Mouse (Mus musculus) hindbrain, embryonic 14.5 days (tissue): ENCODE data around the gene Flot1. TPM values are rescaled to one million over a fixed set of nuclear protein-coding genes. Genes with fewer than 3 reads are reported as not detected.

ENCODE experiments used
- ATAC-seq: fragments of 200-750 bp; cut with Nextera tagmentation; 2 replicates; pipeline ENCODE4 v1.8.0; 2017; ENCODE audit warnings: moderate number of reproducible peaks, mild to moderate bottlenecking, moderate TSS enrichment, moderate library complexity; ENCODE audit not compliant: low FRiP score
- DNase-seq: peaks from one replicate; pipeline ENCODE4 v3.0.0-alpha.2; 2015; ENCODE audit warnings: low spot score
- H3K27ac ChIP-seq: fragments of 300-500 bp; sonication (generic); 2 replicates; pipeline ENCODE4 v1.5.1; 2014; ENCODE audit warnings: mild to moderate bottlenecking, moderate library complexity
- H3K27me3 ChIP-seq: fragments of 300-500 bp; sonication (generic); 2 replicates; pipeline ENCODE4 v1.6.1; 2014; ENCODE audit warnings: mild to moderate bottlenecking, low read length, mixed read lengths; ENCODE audit not compliant: control insufficient read depth, insufficient read depth
- H3K36me3 ChIP-seq: fragments of 300-500 bp; sonication (generic); replicated peaks from 2 replicates; pipeline ENCODE4 v1.6.1; 2014; ENCODE audit not compliant: control insufficient read depth, insufficient read depth
- H3K4me1 ChIP-seq: fragments of 300-500 bp; sonication (generic); replicated peaks from 2 replicates; pipeline ENCODE4 v1.6.1; 2014; ENCODE audit warnings: antibody characterized with exemption, low read length, mixed read lengths; ENCODE audit not compliant: control insufficient read depth, insufficient read depth
- H3K4me2 ChIP-seq: fragments of 300-500 bp; sonication (generic); replicated peaks from 2 replicates; pipeline ENCODE4 v1.6.1; 2014; ENCODE audit warnings: mild to moderate bottlenecking, moderate library complexity
- H3K4me3 ChIP-seq: fragments of 300-500 bp; sonication (generic); replicated peaks from 2 replicates; pipeline ENCODE4 v1.5.1; 2014; ENCODE audit warnings: mild to moderate bottlenecking, low read length
- H3K9ac ChIP-seq: fragments of 300-500 bp; sonication (generic); 2 replicates; pipeline ENCODE4 v1.6.1; 2014
- H3K9me3 ChIP-seq: fragments of 300-500 bp; sonication (generic); 2 replicates; pipeline ENCODE4 v1.6.1; 2016; ENCODE audit warnings: low read length; ENCODE audit not compliant: control insufficient read depth
- WGBS: fragments of 180-500 bp; shearing (Covaris S2); extraction: QIAGEN DNeasy Blood & Tissue Kit; methylation state at CpG from one replicate; pipeline ENCODE4 v1.1.7; 2014; 5-methylcytosine and 5-hydroxymethylcytosine counted together
- polyA plus RNA-seq: library from polyadenylated mRNA; unstranded; fragments of >200 nt; fragmentation: Nextera tagmentation; extraction: Ambion mirVana; gene quantifications from 2 replicates; pipeline ENCODE4 v1.2.1, GENCODE M21; 2014

Flot1 gene
- polyA plus RNA-seq, 1 experiment from 2014 or later: 86.3 TPM

GRCm38 (mm10) chr17:35832400-35833238, 9.6 kb downstream of the Flot1 start:
- H3K9me3 ChIP-seq: no peaks in the 10 kb centered on the region

GRCm38 (mm10) chr17:35833239-35833751, 10.3 kb downstream of the Flot1 start:
- H3K4me2 ChIP-seq: 0 out of 2 replicates have a peak overlapping the region, but pooled peaks have one; percentile 83
- H3K9me3 ChIP-seq: no peaks in the 10 kb centered on the region
- ATAC-seq (no peak), DNase-seq (no peak)
- 30% methylated on average over 5 of the region's 5 CpGs for WGBS
- no peaks in the 10 kb centered on the region for H3K27me3 ChIP-seq
- H3K4me3 ChIP-seq: 0 out of 2 replicates have a peak overlapping the region, but pooled peaks have one; percentile 84
- peaks cover 31% of the 10 kb centered on the region for H3K4me1 ChIP-seq
- H3K27ac ChIP-seq: no peak overlapping the region
- H3K9ac ChIP-seq: 0 out of 2 replicates have a peak overlapping the region, but pooled peaks have one; percentile 33
- H3K36me3 ChIP-seq: peaks cover 73% of the 10 kb centered on the region

More at GRCm38 (mm10) chr17:35832400-35833238, 9.6 kb downstream of the Flot1 start:
- H3K27ac ChIP-seq: no peak overlapping the region
- H3K27me3 ChIP-seq: no peaks in the 10 kb centered on the region
- 67% methylated on average over 8 of the region's 8 CpGs for WGBS
- 0 out of 2 replicates have a peak overlapping the region, but pooled peaks have one; percentile 33 for H3K9ac ChIP-seq
- ATAC-seq (no peak), DNase-seq (no peak)
- H3K4me1 ChIP-seq: peaks cover 31% of the 10 kb centered on the region
- no peak overlapping the region for H3K4me2 ChIP-seq
- no peak overlapping the region for H3K4me3 ChIP-seq
- H3K36me3 ChIP-seq: peaks cover 79% of the 10 kb centered on the region

GRCm38 (mm10) chr17:35833894-35834293, 10.9 kb downstream of the Flot1 start:
- peaks cover 67% of the 10 kb centered on the region for H3K36me3 ChIP-seq
- DNase-seq (no peak), ATAC-seq (no peak)
- peaks cover 31% of the 10 kb centered on the region for H3K4me1 ChIP-seq
- peak overlapping the region; percentile 33; the same call in 1 of the 2 replicates for H3K9ac ChIP-seq
- no peaks in the 10 kb centered on the region for H3K9me3 ChIP-seq
- no peaks in the 10 kb centered on the region for H3K27me3 ChIP-seq
- H3K27ac ChIP-seq: no peak overlapping the region; the same call in 1 of the 2 replicates
- WGBS: 48% methylated on average over 5 of the region's 5 CpGs
- H3K4me3 ChIP-seq: peak overlapping the region; percentile 84; the same call in 1 of the 2 replicates
- H3K4me2 ChIP-seq: peak overlapping the region; percentile 83

GRCm38 (mm10) chr17:35834696-35835422, 11.8 kb downstream of the Flot1 start:
- H3K9ac ChIP-seq: peak overlapping the region; percentile 99

GRCm38 (mm10) chr17:35835424-35836140, 12.6 kb downstream of the Flot1 start:
- ATAC-seq: no peak
- Histone ChIP-seq H3K27me3 (no peaks in the 10 kb centered on the region), H3K4me1 (peaks cover 42% of the 10 kb centered on the region), H3K4me3 (peak overlapping the region; percentile 84), H3K27ac (no peak overlapping the region), H3K9ac (peak overlapping the region; percentile 99), H3K9me3 (no peaks in the 10 kb centered on the region), H3K36me3 (peaks cover 61% of the 10 kb centered on the region), H3K4me2 (peak overlapping the region; percentile 83)
- 74% methylated on average over 26 of the region's 26 CpGs for WGBS
- no peak for DNase-seq

More at GRCm38 (mm10) chr17:35834696-35835422, 11.8 kb downstream of the Flot1 start:
- Histone ChIP-seq H3K4me2 (peak overlapping the region; percentile 83), H3K27ac (no peak overlapping the region), H3K4me1 (peaks cover 39% of the 10 kb centered on the region), H3K27me3 (no peaks in the 10 kb centered on the region), H3K4me3 (peak overlapping the region; percentile 84), H3K9me3 (no peaks in the 10 kb centered on the region), H3K36me3 (peaks cover 65% of the 10 kb centered on the region)
- DNase-seq (no peak), ATAC-seq (no peak)
- 72% methylated on average over 26 of the region's 26 CpGs for WGBS

GRCm38 (mm10) chr17:35836178-35836965, 13.3 kb downstream of the Flot1 start:
- Histone ChIP-seq H3K4me2 (peak overlapping the region; percentile 83), H3K4me3 (peak overlapping the region; percentile 84), H3K4me1 (peaks cover 42% of the 10 kb centered on the region), H3K9me3 (no peaks in the 10 kb centered on the region), H3K27me3 (no peaks in the 10 kb centered on the region), H3K9ac (peak overlapping the region; percentile 99), H3K27ac (peak overlapping the region; percentile 99), H3K36me3 (peaks cover 53% of the 10 kb centered on the region)
- DNase-seq (peak; percentile 94), ATAC-seq (no peak)
- 8% methylated on average over 24 of the region's 24 CpGs for WGBS

- DNase-seq: peak; percentile 89
- Histone ChIP-seq H3K4me1 (peaks cover 46% of the 10 kb centered on the region), H3K4me3 (peak overlapping the region; percentile 84), H3K27me3 (no peaks in the 10 kb centered on the region), H3K27ac (peak overlapping the region; percentile 99), H3K36me3 (peaks cover 46% of the 10 kb centered on the region), H3K9me3 (no peaks in the 10 kb centered on the region), H3K9ac (peak overlapping the region; percentile 99), H3K4me2 (peak overlapping the region; percentile 83)
- peak; percentile 35 for ATAC-seq
- under 1% methylated on average over 25 of the region's 25 CpGs for WGBS
Observed at GRCm38 (mm10) chr17:35836991-35837422, 14.0 kb downstream of the Flot1 start.

- Histone ChIP-seq H3K36me3 (peaks cover 42% of the 10 kb centered on the region), H3K27ac (peak overlapping the region; percentile 99), H3K27me3 (no peaks in the 10 kb centered on the region), H3K4me1 (peaks cover 50% of the 10 kb centered on the region), H3K4me3 (peak overlapping the region; percentile 84), H3K4me2 (peak overlapping the region; percentile 83), H3K9me3 (no peaks in the 10 kb centered on the region), H3K9ac (peak overlapping the region; percentile 99)
- ATAC-seq (no peak), DNase-seq (no peak)
- 0% methylated on average over 18 of the region's 18 CpGs for WGBS
Observed at GRCm38 (mm10) chr17:35837487-35837886, 14.5 kb downstream of the Flot1 start.
